Mouse (Mus musculus) forebrain, embryonic 16.5 days (tissue): Measurements from ENCODE around the gene Cdca8. TPM values are rescaled to one million over a fixed set of nuclear protein-coding genes. Genes with fewer than 3 reads are reported as not detected.

Source experiments
- ATAC-seq: fragments of 200-750 bp; cut with Nextera tagmentation; 2 replicates; pipeline ENCODE4 v1.8.0; 2017; ENCODE audit warnings: mild to moderate bottlenecking, moderate library complexity
- H3K27ac ChIP-seq: fragments of 300-500 bp; sonication (generic); 2 replicates; pipeline ENCODE4 v1.5.1; 2014; ENCODE audit warnings: low read length, control low read depth
- H3K27me3 ChIP-seq: fragments of 300-500 bp; sonication (generic); replicated peaks from 2 replicates; pipeline ENCODE4 v1.6.1; 2014; ENCODE audit warnings: low read length; ENCODE audit not compliant: control insufficient read depth, insufficient read depth
- H3K36me3 ChIP-seq: fragments of 300-500 bp; sonication (generic); 2 replicates; pipeline ENCODE4 v1.6.1; 2014; ENCODE audit not compliant: control insufficient read depth, insufficient read depth
- H3K4me1 ChIP-seq: fragments of 300-500 bp; sonication (generic); replicated peaks from 2 replicates; pipeline ENCODE4 v1.6.1; 2014; ENCODE audit warnings: low read length; ENCODE audit not compliant: control insufficient read depth, insufficient read depth
- H3K4me2 ChIP-seq: fragments of 300-500 bp; sonication (generic); 2 replicates; pipeline ENCODE4 v1.6.1; 2014; ENCODE audit warnings: mild to moderate bottlenecking, low read length, control low read depth
- H3K4me3 ChIP-seq: fragments of 300-500 bp; sonication (generic); replicated peaks from 2 replicates; pipeline ENCODE4 v1.5.1; 2014; ENCODE audit warnings: mild to moderate bottlenecking, low read length, control low read depth
- H3K9ac ChIP-seq: fragments of 300-500 bp; sonication (generic); replicated peaks from 2 replicates; pipeline ENCODE4 v1.6.1; 2014; ENCODE audit warnings: low read depth, low read length, control low read depth
- H3K9me3 ChIP-seq: fragments of 300-500 bp; sonication (generic); 2 replicates; pipeline ENCODE4 v1.6.1; 2016; ENCODE audit warnings: low read length; ENCODE audit not compliant: control insufficient read depth
- WGBS: fragments of 180-500 bp; shearing (Covaris S2); extraction: QIAGEN DNeasy Blood & Tissue Kit; methylation state at CpG from one replicate; pipeline ENCODE4 v1.1.7; 2014; 5-methylcytosine and 5-hydroxymethylcytosine counted together
- polyA plus RNA-seq: library from polyadenylated mRNA; unstranded; fragments of >200 nt; fragmentation: Nextera tagmentation; extraction: Ambion mirVana; gene quantifications from 2 replicates; pipeline ENCODE4 v1.2.1, GENCODE M21; 2015

Gene Cdca8
- polyA plus RNA-seq, 1 experiment from 2014 or later: 70.0 TPM

GRCm38 (mm10) chr4:124943022-124943421 is 3.9 kb upstream of the Cdca8 start:
- WGBS: 9% methylated on average over 4 of the region's 4 CpGs
- Histone ChIP-seq H3K4me1 (peaks cover 2% of the 10 kb centered on the region), H3K27ac (no peak overlapping the region), H3K4me3 (no peak overlapping the region), H3K9me3 (no peaks in the 10 kb centered on the region), H3K9ac (no peak overlapping the region), H3K36me3 (peaks cover 5% of the 10 kb centered on the region), H3K4me2 (no peak overlapping the region), H3K27me3 (no peaks in the 10 kb centered on the region)
- ATAC-seq: 0 out of 2 replicates have a peak, but pooled peaks have one; percentile 36

GRCm38 (mm10) chr4:124936613-124937471 is 2.3 kb downstream of the Cdca8 start, which contains the start of gene 9930104L06Rik:
Gene 9930104L06Rik (plus strand): TSS chr4:124937048.
- under 1% methylated on average over 52 of the region's 52 CpGs for WGBS
- ATAC-seq: peak; percentile 100
- Histone ChIP-seq H3K27me3 (no peaks in the 10 kb centered on the region), H3K36me3 (peaks cover 3% of the 10 kb centered on the region), H3K9ac (peak within 1 kb of the TSS; percentile 62), H3K9me3 (no peaks in the 10 kb centered on the region), H3K27ac (no peak within 1 kb of the TSS), H3K4me1 (peaks cover 20% of the 10 kb centered on the region), H3K4me2 (peak within 1 kb of the TSS; percentile 90), H3K4me3 (peak within 1 kb of the TSS; percentile 82)

GRCm38 (mm10) chr4:124928102-124928501 is 11.0 kb downstream of the Cdca8 start:
- H3K27ac ChIP-seq: no peak overlapping the region
- no peak overlapping the region for H3K4me3 ChIP-seq
- no peaks in the 10 kb centered on the region for H3K4me1 ChIP-seq
- 85% methylated on average over 5 of the region's 5 CpGs for WGBS
- H3K4me2 ChIP-seq: no peak overlapping the region
- no peaks in the 10 kb centered on the region for H3K27me3 ChIP-seq
- ATAC-seq: no peak
- peaks cover 10% of the 10 kb centered on the region for H3K36me3 ChIP-seq
- no peak overlapping the region for H3K9ac ChIP-seq
- H3K9me3 ChIP-seq: no peaks in the 10 kb centered on the region

- H3K4me2 ChIP-seq: peak overlapping the region; percentile 16
- no peaks in the 10 kb centered on the region for H3K36me3 ChIP-seq
- no peak overlapping the region for H3K4me3 ChIP-seq
- 6% methylated on average over 21 of the region's 21 CpGs for WGBS
- no peaks in the 10 kb centered on the region for H3K9me3 ChIP-seq
- peak; percentile 64 for ATAC-seq
- H3K27me3 ChIP-seq: no peaks in the 10 kb centered on the region
- no peak overlapping the region for H3K27ac ChIP-seq
- H3K9ac ChIP-seq: 0 out of 2 replicates have a peak overlapping the region, but pooled peaks have one; percentile 12
- H3K4me1 ChIP-seq: peaks cover 8% of the 10 kb centered on the region
Observed at GRCm38 (mm10) chr4:124905971-124906822, 32.9 kb downstream of the Cdca8 start.

GRCm38 (mm10) chr4:124905417-124905816 is 33.7 kb downstream of the Cdca8 start:
- Histone ChIP-seq H3K4me2 (no peak overlapping the region), H3K4me1 (peaks cover 8% of the 10 kb centered on the region), H3K9ac (no peak overlapping the region), H3K9me3 (no peaks in the 10 kb centered on the region), H3K4me3 (no peak overlapping the region), H3K27ac (no peak overlapping the region), H3K27me3 (no peaks in the 10 kb centered on the region), H3K36me3 (no peaks in the 10 kb centered on the region)
- ATAC-seq: no peak
- WGBS: 76% methylated on average over 4 of the region's 4 CpGs

GRCm38 (mm10) chr4:124899906-124900305 is 39.2 kb downstream of the Cdca8 start:
- Histone ChIP-seq H3K9ac (no peak overlapping the region), H3K27ac (no peak overlapping the region), H3K9me3 (no peaks in the 10 kb centered on the region), H3K4me3 (no peak overlapping the region), H3K27me3 (peaks cover 15% of the 10 kb centered on the region), H3K4me2 (no peak overlapping the region), H3K36me3 (no peaks in the 10 kb centered on the region), H3K4me1 (peaks cover 13% of the 10 kb centered on the region)
- ATAC-seq: no peak
- WGBS: 64% methylated on average over 5 of the region's 5 CpGs

- Histone ChIP-seq H3K36me3 (no peaks in the 10 kb centered on the region), H3K27me3 (peaks cover 30% of the 10 kb centered on the region), H3K4me1 (peaks cover 17% of the 10 kb centered on the region), H3K4me2 (no peak overlapping the region), H3K27ac (no peak overlapping the region), H3K4me3 (no peak overlapping the region), H3K9ac (no peak overlapping the region), H3K9me3 (no peaks in the 10 kb centered on the region)
- no peak for ATAC-seq
- WGBS: 12% methylated on average over 10 of the region's 10 CpGs
Observed at GRCm38 (mm10) chr4:124898428-124898827, 40.7 kb downstream of the Cdca8 start.

GRCm38 (mm10) chr4:124894508-124895428 is 44.3 kb downstream of the Cdca8 start:
- Histone ChIP-seq H3K9me3 (no peaks in the 10 kb centered on the region), H3K9ac (peak overlapping the region; percentile 57), H3K27me3 (peaks cover 35% of the 10 kb centered on the region), H3K27ac (no peak overlapping the region), H3K4me1 (peaks cover 17% of the 10 kb centered on the region), H3K4me3 (peak overlapping the region; percentile 51), H3K4me2 (peak overlapping the region; percentile 71), H3K36me3 (no peaks in the 10 kb centered on the region)
- under 1% methylated on average over 83 of the region's 83 CpGs for WGBS
- peak; percentile 70 for ATAC-seq
